Mouse (Mus musculus) forebrain, embryonic 10.5 days (tissue): ENCODE results near the gene Rbmx. TPM values are rescaled to one million over a fixed set of nuclear protein-coding genes. Genes with fewer than 3 reads are reported as not detected.

Experiments
- DNase-seq: peaks from one replicate; pipeline ENCODE4 v3.0.0-alpha.2; 2017; ENCODE audit warnings: low spot score; ENCODE audit errors: extremely low spot score
- H3K27ac ChIP-seq: fragments of 300-500 bp; sonication (generic); 2 replicates; pipeline ENCODE4 v1.5.1; 2016; ENCODE audit warnings: mild to moderate bottlenecking
- H3K27me3 ChIP-seq: fragments of 300-500 bp; sonication (generic); 2 replicates; pipeline ENCODE4 v1.6.1; 2016; ENCODE audit warnings: mild to moderate bottlenecking; ENCODE audit not compliant: poor library complexity, severe bottlenecking
- H3K36me3 ChIP-seq: fragments of 300-500 bp; sonication (generic); replicated peaks from 2 replicates; pipeline ENCODE4 v1.6.1; 2016; ENCODE audit warnings: mild to moderate bottlenecking, moderate library complexity
- H3K4me1 ChIP-seq: fragments of 300-500 bp; sonication (generic); 2 replicates; pipeline ENCODE4 v1.6.1; 2016
- H3K4me3 ChIP-seq: fragments of 300-500 bp; sonication (generic); 2 replicates; pipeline ENCODE4 v1.5.1; 2016; ENCODE audit warnings: mild to moderate bottlenecking, moderate library complexity
- H3K9me3 ChIP-seq: fragments of 300-500 bp; sonication (generic); 2 replicates; pipeline ENCODE4 v1.6.1; 2016; ENCODE audit warnings: mild to moderate bottlenecking, moderate library complexity
- WGBS: fragments of 180-500 bp; shearing (Covaris S2); methylation state at CpG from one replicate; pipeline ENCODE4 v1.1.7; 2016; 5-methylcytosine and 5-hydroxymethylcytosine counted together
- polyA plus RNA-seq: library from polyadenylated mRNA; unstranded; fragments of >200 nt; fragmentation: Nextera tagmentation; extraction: Ambion mirVana; gene quantifications from 2 replicates; pipeline ENCODE4 v1.2.1, GENCODE M21; 2016

Gene Rbmx
- polyA plus RNA-seq, 1 experiment from 2014 or later = 195 TPM

DNA sequence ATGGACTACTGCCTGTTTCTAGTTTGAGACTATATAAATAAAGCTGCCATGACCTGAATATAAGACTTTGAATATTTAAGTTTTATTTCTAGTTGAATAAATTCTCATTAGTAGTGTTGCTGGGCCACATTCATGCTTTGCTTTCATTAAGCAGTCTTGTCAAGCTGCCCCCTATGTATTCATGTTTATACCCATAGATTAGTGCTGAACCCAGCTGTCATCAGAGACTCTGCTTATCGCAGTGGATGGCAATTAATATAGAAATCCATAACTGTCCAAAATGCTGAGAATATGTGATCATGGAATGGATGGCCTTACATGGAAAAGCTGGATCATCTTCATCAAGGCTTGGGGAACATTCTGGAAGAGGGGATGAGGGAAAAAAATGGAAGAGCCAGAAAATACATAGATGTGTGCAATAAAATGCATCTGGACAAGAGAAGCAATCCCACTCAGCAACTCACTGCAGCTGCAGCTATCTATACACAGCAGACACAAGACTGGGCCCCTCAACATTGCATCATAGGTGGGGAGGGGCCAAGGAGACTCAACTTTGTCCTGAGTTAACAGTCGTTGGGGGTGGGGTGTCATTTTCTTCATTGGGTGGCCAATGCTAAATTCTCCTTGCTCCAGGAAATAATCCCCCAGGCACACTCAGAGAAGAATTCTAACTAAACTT lies 27.8 kb downstream of the Rbmx start:
- Histone ChIP-seq H3K9me3 (no peaks in the 10 kb centered on the region), H3K4me3 (no peak overlapping the region), H3K27me3 (no peaks in the 10 kb centered on the region), H3K27ac (no peak overlapping the region), H3K36me3 (no peaks in the 10 kb centered on the region), H3K4me1 (no peaks in the 10 kb centered on the region)
- 72% methylated on average over 2 of the region's 2 CpGs for WGBS
- no peak for DNase-seq

DNA sequence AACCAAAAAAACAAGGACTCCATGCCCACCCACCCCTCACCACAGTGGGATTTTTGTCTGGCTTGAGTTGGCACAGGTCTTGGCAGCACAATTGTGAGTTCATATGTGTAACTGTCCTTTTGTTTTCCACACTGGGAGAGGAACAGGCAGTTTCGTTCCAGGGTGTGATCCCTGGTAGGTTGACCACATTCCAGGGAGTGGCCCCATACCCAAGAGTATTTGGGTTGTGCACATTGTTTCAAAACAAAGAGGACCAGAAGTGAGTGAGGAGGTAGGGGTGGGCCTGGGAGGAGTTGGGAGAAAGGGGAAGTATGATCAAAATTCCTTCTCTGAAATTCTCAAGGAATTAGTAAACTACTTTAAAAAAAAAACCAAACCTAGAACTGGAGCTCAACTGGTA lies 33.5 kb downstream of the Rbmx start:
- H3K4me1 ChIP-seq = no peaks in the 10 kb centered on the region
- no peak for DNase-seq
- H3K4me3 ChIP-seq = no peak overlapping the region
- no peak overlapping the region for H3K27ac ChIP-seq
- H3K9me3 ChIP-seq = no peaks in the 10 kb centered on the region
- 81% methylated on average over 1 of the region's 1 CpGs for WGBS
- no peaks in the 10 kb centered on the region for H3K36me3 ChIP-seq
- no peaks in the 10 kb centered on the region for H3K27me3 ChIP-seq

DNA sequence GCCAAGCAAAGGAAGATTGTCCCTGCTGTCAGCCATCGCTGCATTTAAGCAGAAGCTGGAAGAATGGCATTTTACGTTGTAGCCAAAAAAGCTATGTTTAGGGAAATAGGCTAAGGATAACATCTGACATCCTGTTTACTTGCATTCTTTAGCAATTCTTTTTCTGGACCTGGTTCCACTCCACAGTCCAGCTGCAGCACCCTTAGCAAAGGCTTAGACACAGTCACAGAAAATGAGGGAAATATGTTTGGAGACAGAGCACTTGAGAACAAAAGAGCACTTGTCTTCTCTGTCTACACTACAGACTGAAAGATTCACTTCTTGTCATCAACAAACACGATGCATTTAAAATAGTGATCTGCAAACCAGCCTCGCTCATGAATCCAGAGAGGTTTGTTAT lies 53.6 kb downstream of the Rbmx start:
- Histone ChIP-seq H3K9me3 (no peaks in the 10 kb centered on the region), H3K4me1 (no peaks in the 10 kb centered on the region), H3K27ac (no peak overlapping the region), H3K36me3 (no peaks in the 10 kb centered on the region), H3K4me3 (no peak overlapping the region), H3K27me3 (no peaks in the 10 kb centered on the region)
- WGBS = 86% methylated on average over 4 of the region's 4 CpGs
- no peak for DNase-seq

DNA sequence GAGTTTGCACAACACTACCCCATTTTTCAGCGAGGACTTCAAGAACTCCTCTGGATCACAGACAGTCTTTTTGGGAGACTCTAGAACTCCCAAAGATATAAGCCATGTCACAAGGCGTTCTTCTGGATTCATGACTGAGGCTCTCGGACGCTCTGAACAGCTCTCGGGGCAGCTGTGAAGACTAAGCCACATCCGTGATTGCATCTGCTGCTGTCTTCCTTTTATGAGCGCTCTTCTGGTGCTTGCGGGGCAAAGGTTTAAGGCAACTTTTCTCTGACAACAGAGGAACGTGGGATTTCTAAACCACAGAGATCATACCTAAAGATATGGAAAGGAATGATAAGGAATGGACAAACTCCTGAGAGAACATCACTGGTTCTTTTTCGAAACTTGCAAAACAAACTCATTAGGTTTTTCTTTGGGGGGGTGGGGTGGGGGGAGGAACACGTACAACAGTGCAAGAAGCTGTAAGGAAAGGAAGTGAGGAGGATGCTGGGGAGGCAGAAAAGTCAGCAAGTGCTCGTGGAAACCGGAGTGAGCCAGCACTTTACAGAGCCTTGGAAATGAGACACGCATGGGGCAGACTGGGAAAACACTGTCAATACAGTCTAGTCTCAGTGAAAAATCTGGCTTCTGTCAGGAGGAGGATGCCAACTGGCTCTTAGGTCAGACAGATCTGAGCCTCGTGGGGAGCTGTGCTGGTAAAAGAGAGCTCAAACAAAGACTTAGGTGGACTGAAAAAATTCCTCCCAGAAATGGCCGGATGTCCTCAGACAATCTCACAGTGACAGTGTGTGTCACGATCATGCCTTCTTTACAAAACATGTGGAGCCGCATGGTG lies 54.2 kb downstream of the Rbmx start, which contains the start of gene Arhgef6:
Gene Arhgef6 (minus strand): TSS at position 359 of the 841 bp plus-strand sequence.
- Histone ChIP-seq H3K4me3 (no peak within 1 kb of the TSS), H3K27ac (no peak within 1 kb of the TSS), H3K9me3 (no peaks in the 10 kb centered on the region), H3K4me1 (no peaks in the 10 kb centered on the region), H3K27me3 (no peaks in the 10 kb centered on the region), H3K36me3 (no peaks in the 10 kb centered on the region)
- no peak for DNase-seq
- WGBS = 72% methylated on average over 18 of the region's 18 CpGs

DNA sequence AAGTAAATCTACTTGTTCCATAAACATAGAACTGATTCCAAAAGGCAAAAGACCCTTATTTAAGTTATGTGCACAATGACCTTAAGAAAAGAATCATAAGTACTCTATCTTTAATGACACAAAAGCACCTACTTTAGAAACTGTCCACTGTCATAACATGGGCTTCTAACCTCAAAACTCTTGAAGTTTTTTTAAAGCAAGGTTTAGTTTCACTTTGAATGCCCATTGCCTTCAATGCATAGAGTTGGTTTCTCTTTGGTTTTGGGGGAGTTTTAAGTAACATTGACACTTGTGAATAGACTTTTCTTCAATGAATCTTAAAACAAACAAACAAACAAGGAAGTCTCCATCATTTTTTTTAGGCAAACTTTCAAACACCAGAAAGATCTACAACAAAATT lies 55.3 kb downstream of the Rbmx start:
- H3K9me3 ChIP-seq = no peaks in the 10 kb centered on the region
- no peaks in the 10 kb centered on the region for H3K4me1 ChIP-seq
- no peaks in the 10 kb centered on the region for H3K36me3 ChIP-seq
- no peak for DNase-seq
- H3K27me3 ChIP-seq = no peaks in the 10 kb centered on the region
- no peak overlapping the region for H3K4me3 ChIP-seq
- H3K27ac ChIP-seq = no peak overlapping the region

DNA sequence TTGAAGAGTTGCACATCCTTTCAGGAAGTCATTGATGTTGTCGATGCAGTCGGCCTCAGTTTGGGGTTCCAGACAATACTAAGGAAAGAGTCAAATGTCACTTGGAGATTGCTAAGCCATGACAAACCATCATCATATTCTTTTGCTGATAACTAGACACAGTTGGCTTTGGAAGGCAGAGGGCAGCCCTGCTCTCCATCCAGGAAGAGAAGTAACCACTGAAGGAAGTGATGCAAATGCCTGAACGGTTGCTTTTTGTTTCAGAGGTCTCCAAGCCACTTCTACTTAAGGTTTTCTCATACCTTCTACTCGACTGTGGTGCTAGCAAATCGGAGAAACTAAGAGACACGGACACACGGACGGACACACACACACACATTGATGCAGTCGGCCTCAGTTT lies 55.9 kb downstream of the Rbmx start:
- H3K27me3 ChIP-seq = no peaks in the 10 kb centered on the region
- H3K4me3 ChIP-seq = no peak overlapping the region
- 87% methylated on average over 9 of the region's 9 CpGs for WGBS
- DNase-seq = no peak
- no peaks in the 10 kb centered on the region for H3K4me1 ChIP-seq
- H3K27ac ChIP-seq = no peak overlapping the region
- H3K36me3 ChIP-seq = no peaks in the 10 kb centered on the region
- H3K9me3 ChIP-seq = no peaks in the 10 kb centered on the region

DNA sequence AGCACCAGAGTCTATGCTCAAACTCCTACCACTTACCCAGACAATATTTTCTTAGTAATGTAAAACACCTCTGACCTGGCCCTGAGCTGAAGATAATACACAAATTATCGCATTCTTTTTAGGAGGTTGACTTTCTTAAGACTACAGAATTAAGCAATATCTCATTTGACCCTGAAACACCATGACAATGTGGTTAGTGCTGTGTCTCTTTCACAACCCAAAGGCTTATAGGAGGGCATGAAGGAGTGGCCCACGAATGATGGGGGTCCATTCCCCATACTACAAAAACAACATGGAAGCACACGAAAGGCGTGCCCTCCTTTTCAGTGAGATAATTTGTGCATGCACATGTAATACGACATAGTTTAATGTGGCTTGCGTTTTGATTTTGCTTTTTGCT lies 57.5 kb downstream of the Rbmx start:
- no peaks in the 10 kb centered on the region for H3K4me1 ChIP-seq
- no peak for DNase-seq
- no peaks in the 10 kb centered on the region for H3K36me3 ChIP-seq
- H3K4me3 ChIP-seq = no peak overlapping the region
- no peak overlapping the region for H3K27ac ChIP-seq
- WGBS = 90% methylated on average over 6 of the region's 6 CpGs
- no peaks in the 10 kb centered on the region for H3K27me3 ChIP-seq
- no peaks in the 10 kb centered on the region for H3K9me3 ChIP-seq

Other genes starting within 250 kb of the Rbmx start
- not detected in 2 replicates for gene Cd40lg, start 180.9 kb downstream of the Rbmx start, polyA plus RNA-seq
- 2.8 and 3.0 TPM in 2 replicates for gene Arhgef6, start 54.3 kb downstream of the Rbmx start, polyA plus RNA-seq
- gene Gm364, start 16.1 kb upstream of the Rbmx start, polyA plus RNA-seq = not detected in 2 replicates
- gene Gpr101, start 110.7 kb upstream of the Rbmx start, polyA plus RNA-seq = 0.02 TPM in 1 of 2 replicates, not detected in the other